In the genomic region with DNA sequence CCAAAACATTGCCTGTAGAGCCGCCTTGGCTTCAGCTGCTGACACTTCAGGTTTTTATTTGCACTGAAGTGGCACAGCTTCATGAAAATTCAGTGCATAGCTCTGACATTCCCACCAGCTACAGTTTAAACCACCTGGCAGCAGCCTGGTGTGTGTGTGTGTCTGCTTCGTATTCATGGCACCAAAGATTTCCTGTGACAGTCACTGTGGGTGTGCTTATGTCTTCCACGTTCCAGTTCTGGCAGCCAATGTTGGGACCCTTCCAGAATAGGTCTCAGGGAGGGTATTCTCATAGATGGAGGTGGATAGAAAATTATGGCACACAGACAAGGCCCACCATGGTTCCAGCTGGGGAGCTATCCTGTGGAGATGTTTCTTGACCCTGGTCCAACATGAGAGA, we compare ENCODE assay signal across 12 mouse cellular contexts. TPM values are rescaled to one million over a fixed set of nuclear protein-coding genes. Genes with fewer than 3 reads are reported as not detected.
DNase-seq lines count a peak whose midpoint lies in the region; ATAC-seq lines count a peak whose summit lies in the region.
"Had no signal": no experiment of that assay in that cellular context is flagged by ENCODE, and none has a peak within 500 bp of the region (broad histone marks: within the 10 kb centered on the region; RNA-seq: fewer than 3 reads in every experiment).

No protein-coding gene starts in this region.

- no peaks in the 10 kb centered on the region for H3K36me3 ChIP-seq in forebrain, embryonic 14.5 days (ENCODE audit: control insufficient read depth, insufficient read depth, low read length)
- no peaks in the 10 kb centered on the region for H3K36me3 ChIP-seq in forebrain, embryonic 12.5 days (replicated peaks)
- H3K36me3 ChIP-seq in kidney, embryonic 14.5 days (ENCODE audit: control insufficient read depth, insufficient read depth, low read length): no peaks in the 10 kb centered on the region
- H3K36me3 ChIP-seq in hindbrain, embryonic 16.5 days (ENCODE audit: control insufficient read depth, insufficient read depth, low read length): peaks cover 7% of the 10 kb centered on the region

- no peaks in the 10 kb centered on the region; the same call in 1 of the 2 replicates for H3K4me1 ChIP-seq in forebrain, embryonic 14.5 days (ENCODE audit: control insufficient read depth, insufficient read depth, low read length)
- H3K4me1 ChIP-seq in forebrain, embryonic 12.5 days: no peaks in the 10 kb centered on the region
- H3K4me1 ChIP-seq in kidney, embryonic 14.5 days (ENCODE audit: control insufficient read depth, insufficient read depth, low read length): peaks cover 7% of the 10 kb centered on the region; the same call in 1 of the 2 replicates
- peaks cover 3% of the 10 kb centered on the region; the same call in 1 of the 2 replicates for H3K4me1 ChIP-seq in hindbrain, embryonic 16.5 days (ENCODE audit: control insufficient read depth, insufficient read depth, low read depth, low read length)

- H3K4me3 ChIP-seq in forebrain, embryonic 14.5 days (ENCODE audit: low read depth, low read length): no peak overlapping the region
- no peak overlapping the region for H3K4me3 ChIP-seq in forebrain, embryonic 12.5 days (replicated peaks)
- no peak overlapping the region for H3K4me3 ChIP-seq in kidney, embryonic 14.5 days (ENCODE audit: low read length)
- H3K4me3 ChIP-seq in hindbrain, embryonic 16.5 days (ENCODE audit: low read length): no peak overlapping the region
- H3K4me3 ChIP-seq: myocyte had no signal

- no peak overlapping the region for H3K4me2 ChIP-seq in forebrain, embryonic 14.5 days (ENCODE audit: low read length)
- H3K4me2 ChIP-seq in forebrain, embryonic 12.5 days: no peak overlapping the region
- no peak overlapping the region for H3K4me2 ChIP-seq in kidney, embryonic 14.5 days (replicated peaks; ENCODE audit: low read depth, low read length)
- no peak overlapping the region for H3K4me2 ChIP-seq in hindbrain, embryonic 16.5 days (ENCODE audit: low read length)

- no peaks in the 10 kb centered on the region for H3K27me3 ChIP-seq in forebrain, embryonic 14.5 days (replicated peaks; ENCODE audit: control insufficient read depth, insufficient read depth, low read length)
- no peaks in the 10 kb centered on the region for H3K27me3 ChIP-seq in forebrain, embryonic 12.5 days
- no peaks in the 10 kb centered on the region for H3K27me3 ChIP-seq in kidney, embryonic 14.5 days (ENCODE audit: control insufficient read depth, insufficient read depth, low read length)
- H3K27me3 ChIP-seq in hindbrain, embryonic 16.5 days (replicated peaks; ENCODE audit: control insufficient read depth, insufficient read depth, low read length): no peaks in the 10 kb centered on the region

- no peak overlapping the region for H3K9ac ChIP-seq in forebrain, embryonic 14.5 days (ENCODE audit: low read length)
- no peak overlapping the region for H3K9ac ChIP-seq in forebrain, embryonic 12.5 days
- no peak overlapping the region for H3K9ac ChIP-seq in kidney, embryonic 14.5 days (ENCODE audit: low read depth, low read length)
- H3K9ac ChIP-seq in hindbrain, embryonic 16.5 days (ENCODE audit: low read depth, low read length): no peak overlapping the region
- H3K9ac ChIP-seq: liver, postnatal 0 days had no signal

- DNase-seq in forebrain, embryonic 14.5 days (ENCODE audit: low spot score): peak; percentile 28
- peak; percentile 29 for DNase-seq in kidney, postnatal 14 days
- DNase-seq in cerebellum, adult 11-12 months: peak; percentile 33
- DNase-seq in thymus, postnatal 4 days: no peak
- DNase-seq in gastrocnemius, postnatal 4 days (ENCODE audit: low spot score in 2 of 2): no peak
- DNase-seq: adrenal gland, postnatal 36 days; heart, postnatal 36 days; liver, postnatal 0 days had no signal

- no peak overlapping the region; the same call in 1 of the 2 replicates for H3K27ac ChIP-seq in forebrain, embryonic 14.5 days (ENCODE audit: low read depth, low read length)
- no peak overlapping the region for H3K27ac ChIP-seq in forebrain, embryonic 12.5 days
- H3K27ac ChIP-seq in kidney, embryonic 14.5 days (ENCODE audit: low read depth, low read length): no peak overlapping the region
- no peak overlapping the region for H3K27ac ChIP-seq in hindbrain, embryonic 16.5 days (ENCODE audit: low read depth, low read length)

- ATAC-seq in forebrain, embryonic 14.5 days: peak; percentile 50; the same call in 1 of the 2 replicates
- ATAC-seq in forebrain, embryonic 12.5 days (ENCODE audit: low FRiP score): no peak
- no peak for ATAC-seq in kidney, embryonic 14.5 days (ENCODE audit: low FRiP score, low TSS enrichment)
- peak; percentile 77 for ATAC-seq in hindbrain, embryonic 16.5 days
- ATAC-seq: liver, postnatal 0 days had no signal

- H3K9me3 ChIP-seq in forebrain, embryonic 14.5 days (replicated peaks; ENCODE audit: control insufficient read depth, low read length): no peaks in the 10 kb centered on the region
- H3K9me3 ChIP-seq in forebrain, embryonic 12.5 days: no peaks in the 10 kb centered on the region
- H3K9me3 ChIP-seq in kidney, embryonic 14.5 days (ENCODE audit: control insufficient read depth, low read length): no peaks in the 10 kb centered on the region
- no peaks in the 10 kb centered on the region for H3K9me3 ChIP-seq in hindbrain, embryonic 16.5 days (ENCODE audit: control insufficient read depth, low read length)

- 58% methylated on average over 3 of the region's 3 CpGs for WGBS in forebrain, embryonic 14.5 days
- WGBS in forebrain, embryonic 12.5 days: 70% methylated on average over 3 of the region's 3 CpGs
- WGBS in kidney, embryonic 14.5 days: 82% methylated on average over 3 of the region's 3 CpGs
- WGBS in hindbrain, embryonic 16.5 days: 39% methylated on average over 3 of the region's 3 CpGs

RNA-seq across cellular contexts. Expression of a gene that starts 34.2 kb away (rescaled TPM):
- polyA plus RNA-seq in forebrain, embryonic 14.5 days (2014; fragmentation: Nextera tagmentation; extraction: Ambion mirVana): 0.74 and 1.4 TPM in 2 replicates
- 1.4 TPM in 2 replicates for polyA plus RNA-seq in forebrain, embryonic 12.5 days (2016; fragmentation: Nextera tagmentation; extraction: Ambion mirVana)
- polyA plus RNA-seq in kidney, embryonic 14.5 days (2014; fragmentation: Nextera tagmentation; extraction: Ambion mirVana): 3.0 and 5.4 TPM in 2 replicates
- polyA plus RNA-seq in hindbrain, embryonic 16.5 days (2015; fragmentation: Nextera tagmentation; extraction: Ambion mirVana): 5.3 and 5.8 TPM in 2 replicates
- 10 to 100 TPM in 1 of 2 experiments, 1 to 10 TPM in 1; 9.9 to 10.3 TPM for total RNA-seq in gastrocnemius, postnatal 4 days (2021)

Comparison
In these comparisons a context has a peak if more than half of its experiments do, and no peak if none do; other contexts are left out.
1. ATAC-seq: peak in forebrain, embryonic 14.5 days (single experiment) and hindbrain, embryonic 16.5 days (single experiment); none in forebrain, embryonic 12.5 days (single experiment) and kidney, embryonic 14.5 days (single experiment).
2. DNase-seq: peak in forebrain, embryonic 14.5 days (single experiment), kidney, postnatal 14 days (single experiment) and cerebellum, adult 11-12 months (single experiment); none in thymus, postnatal 4 days (single experiment) and gastrocnemius, postnatal 4 days (0 of 2).